Mouse (Mus musculus) gastrocnemius, adult 18-20 months (tissue): ENCODE data around the gene Tamm41. TPM values are rescaled to one million over a fixed set of nuclear protein-coding genes. Genes with fewer than 3 reads are reported as not detected.

Experiments used
- DNase-seq: peaks from one replicate; pipeline ENCODE4 v3.0.0; 2021; ENCODE audit warnings: low spot score
- total RNA-seq, 2 experiments: library from RNA; stranded (reverse); gene quantifications; 2 replicates each; pipeline ENCODE4 v1.2.3; 2021

Tamm41 gene
- total RNA-seq, 2 experiments from 2014 or later: 7.6 to 8.2 TPM

- no peak for DNase-seq
These were observed 8.4 kb downstream of the Tamm41 start for GRCm38 (mm10) chr6:115029248-115029647.

- DNase-seq: no peak
These were observed 10.1 kb downstream of the Tamm41 start for GRCm38 (mm10) chr6:115027485-115027992.

GRCm38 (mm10) chr6:115022876-115023275 lies 14.8 kb downstream of the Tamm41 start:
- no peak for DNase-seq

- DNase-seq: no peak
These were observed 22.2 kb downstream of the Tamm41 start for GRCm38 (mm10) chr6:115015461-115015860.

GRCm38 (mm10) chr6:115013574-115013973 lies 24.1 kb downstream of the Tamm41 start:
- no peak for DNase-seq

GRCm38 (mm10) chr6:115011792-115012191 lies 25.9 kb downstream of the Tamm41 start:
- no peak for DNase-seq

- DNase-seq: no peak
These were observed 26.9 kb downstream of the Tamm41 start for GRCm38 (mm10) chr6:115010815-115011214.

- no peak for DNase-seq
These were observed 27.4 kb downstream of the Tamm41 start for GRCm38 (mm10) chr6:115010304-115010703.

GRCm38 (mm10) chr6:115007728-115008127 lies 29.9 kb downstream of the Tamm41 start:
- DNase-seq: peak; percentile 75

- DNase-seq: no peak
These were observed 30.7 kb downstream of the Tamm41 start for GRCm38 (mm10) chr6:115006948-115007347.

- DNase-seq: no peak
These were observed 31.6 kb downstream of the Tamm41 start for GRCm38 (mm10) chr6:115006065-115006464.

- peak; percentile 45 for DNase-seq
These were observed 32.3 kb downstream of the Tamm41 start for GRCm38 (mm10) chr6:115005351-115005890.

- DNase-seq: no peak
These were observed 33.0 kb downstream of the Tamm41 start for GRCm38 (mm10) chr6:115004636-115005035.

- no peak for DNase-seq
These were observed 39.2 kb downstream of the Tamm41 start for GRCm38 (mm10) chr6:114998374-114999031.

- DNase-seq: no peak
These were observed 40.2 kb downstream of the Tamm41 start for GRCm38 (mm10) chr6:114997471-114997870.

- DNase-seq: no peak
These were observed 40.8 kb downstream of the Tamm41 start for GRCm38 (mm10) chr6:114996910-114997309.

GRCm38 (mm10) chr6:114994079-114994478 lies 43.6 kb downstream of the Tamm41 start:
- DNase-seq: no peak

GRCm38 (mm10) chr6:114993659-114994058 lies 44.0 kb downstream of the Tamm41 start:
- no peak for DNase-seq

- DNase-seq: no peak
These were observed 45.8 kb downstream of the Tamm41 start for GRCm38 (mm10) chr6:114991909-114992308.

- no peak for DNase-seq
These were observed 49.1 kb downstream of the Tamm41 start for GRCm38 (mm10) chr6:114988619-114988980.

- DNase-seq: no peak
These were observed 49.6 kb downstream of the Tamm41 start for GRCm38 (mm10) chr6:114987966-114988618.

- DNase-seq: no peak
These were observed 55.0 kb downstream of the Tamm41 start for GRCm38 (mm10) chr6:114982671-114983070.

- no peak for DNase-seq
These were observed 58.0 kb downstream of the Tamm41 start for GRCm38 (mm10) chr6:114979715-114980114.
